Mouse (Mus musculus) liver, adult 2 months (tissue): ENCODE measurements around the gene Ihh.

Experiments
- CTCF ChIP-seq: fragments of 200-500 bp; IDR thresholded peaks from 2 replicates; pipeline ENCODE4 v1.5.1; 2011; ENCODE audit warnings: low read depth, low read length, control low read depth
- POLR2A ChIP-seq: fragments of 200-500 bp; IDR thresholded peaks from 2 replicates; pipeline ENCODE4 v1.6.1; 2011; ENCODE audit warnings: low read length, control low read depth; ENCODE audit not compliant: insufficient read depth; ENCODE audit errors: extremely low read depth

- TF ChIP-seq POLR2A: no peak
- TF ChIP-seq CTCF: no peak
These were observed 20.0 kb upstream of the Ihh start for GRCm38 (mm10) chr1:74971353-74972050.
